Mouse (Mus musculus) embryo, embryonic 11.5 days (tissue): ENCODE measurements around the gene Snph.
A peak's percentile ranks its signal among the peaks of the same experiment; 100 is the strongest.

Source experiments
- DNase-seq: peaks from one replicate; pipeline ENCODE4 v3.0.0-alpha.2; 2012; ENCODE audit warnings: low read depth, low spot score

Snph gene

DNA sequence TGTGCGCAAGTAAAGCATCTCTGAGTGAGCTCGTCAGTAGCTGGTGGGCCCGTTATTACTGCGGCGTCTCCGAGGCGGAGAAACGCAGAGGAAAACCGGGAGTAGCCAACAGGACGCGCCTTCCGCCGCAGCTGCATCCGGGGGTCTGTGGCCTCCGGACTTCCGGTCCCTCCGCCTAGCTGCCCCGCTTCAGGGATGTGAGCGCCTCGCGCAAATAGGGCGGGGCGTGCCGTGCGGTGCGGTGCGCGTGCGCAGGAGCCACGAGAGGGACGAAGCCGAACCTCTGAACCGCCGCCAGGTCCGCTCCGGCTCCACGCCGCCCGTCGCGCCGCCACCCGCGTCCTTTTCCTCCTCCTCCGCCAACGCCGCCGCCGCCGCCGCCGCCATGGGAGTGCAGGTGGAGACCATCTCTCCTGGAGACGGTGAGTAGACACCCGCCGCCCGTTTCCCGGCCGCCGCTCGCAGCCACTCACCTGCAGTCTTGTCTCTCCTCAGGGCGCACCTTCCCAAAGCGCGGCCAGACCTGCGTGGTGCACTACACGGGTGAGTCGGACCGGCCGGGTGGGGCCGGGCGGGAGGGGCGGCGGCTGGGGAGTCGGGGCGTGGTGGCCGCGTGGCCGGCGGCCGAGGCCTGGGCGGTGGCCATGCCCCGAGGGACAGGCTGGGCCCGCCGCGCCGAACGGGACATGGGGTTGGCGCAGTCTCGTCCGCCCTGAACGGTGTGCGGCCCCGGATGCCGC, 89.9 kb downstream of the Snph start, which contains the start of gene Fkbp1a:
Fkbp1a (plus strand) TSS at position 161 of the 740 bp plus-strand sequence.
- peak; percentile 90 for DNase-seq
